Mouse (Mus musculus) myocyte (in vitro differentiated cells): ENCODE data around the gene Zfp526. TPM values are rescaled to one million over a fixed set of nuclear protein-coding genes. Genes with fewer than 3 reads are reported as not detected.

ENCODE experiments used
- H3K27me3 ChIP-seq: one replicate; pipeline ENCODE4 v1.6.1; 2011; ENCODE audit not compliant: control insufficient read depth, insufficient read depth, insufficient read length
- H3K36me3 ChIP-seq: one replicate; pipeline ENCODE4 v1.6.1; 2011; ENCODE audit not compliant: control insufficient read depth, insufficient read depth
- H3K4me2 ChIP-seq: one replicate; pipeline ENCODE4 v1.6.1; 2011; ENCODE audit warnings: low read depth, control low read depth
- H3K4me3 ChIP-seq: one replicate; pipeline ENCODE4 v1.5.1; 2011; ENCODE audit warnings: mild to moderate bottlenecking, control low read depth, moderate library complexity
- H3K79me2 ChIP-seq: one replicate; pipeline ENCODE4 v1.6.1; 2011; ENCODE audit not compliant: control insufficient read depth, insufficient read depth
- H3ac ChIP-seq: one replicate; pipeline ENCODE4 v1.6.1; 2011; ENCODE audit not compliant: control insufficient read depth, insufficient read length
- CEBPB ChIP-seq: IDR thresholded peaks from 2 replicates; pipeline ENCODE4 v1.6.1; 2011; ENCODE audit warnings: mild to moderate bottlenecking, moderate library complexity; ENCODE audit not compliant: poor library complexity, insufficient read depth, severe bottlenecking
- E2F4 ChIP-seq: IDR thresholded peaks from one replicate; pipeline ENCODE4 v1.6.1; 2011; ENCODE audit warnings: mild to moderate bottlenecking, control low read depth, moderate library complexity; ENCODE audit not compliant: insufficient read depth
- MAX ChIP-seq: IDR thresholded peaks from one replicate; pipeline ENCODE4 v1.6.1; 2011; ENCODE audit warnings: low read depth, mild to moderate bottlenecking, control low read depth
- MYOD1 ChIP-seq, 3 experiments: IDR thresholded peaks; one replicate each; pipeline ENCODE4 v1.6.1; 2011; ENCODE audit warnings: control low read depth in 2 of 3, low read depth in 2 of 3, mild to moderate bottlenecking in 2 of 3, moderate library complexity in 1 of 3; ENCODE audit not compliant: insufficient read length in 2 of 3, control insufficient read depth in 1 of 3
- MYOG ChIP-seq, 3 experiments: IDR thresholded peaks; one replicate each; pipeline ENCODE4 v1.6.1; 2011; ENCODE audit warnings: control low read depth in 2 of 3, low read depth in 2 of 3, mild to moderate bottlenecking in 2 of 3; ENCODE audit not compliant: insufficient read length in 2 of 3, control insufficient read depth in 1 of 3, insufficient read depth in 1 of 3
- POLR2A ChIP-seq: IDR thresholded peaks from one replicate; pipeline ENCODE4 v1.6.1; 2011; ENCODE audit warnings: low read depth, mild to moderate bottlenecking, control low read depth, moderate library complexity; ENCODE audit not compliant: insufficient read length
- POLR2AphosphoS2 ChIP-seq: IDR thresholded peaks from one replicate; pipeline ENCODE4 v1.6.1; 2011; ENCODE audit warnings: low read depth, control low read depth; ENCODE audit not compliant: insufficient read length
- REST ChIP-seq: IDR thresholded peaks from one replicate; pipeline ENCODE4 v1.6.1; 2011; ENCODE audit warnings: mild to moderate bottlenecking, control low read depth, moderate library complexity; ENCODE audit not compliant: insufficient read depth, insufficient read length
- SRF ChIP-seq: IDR thresholded peaks from one replicate; pipeline ENCODE4 v1.6.1; 2011; ENCODE audit warnings: low read depth; ENCODE audit not compliant: control insufficient read depth, insufficient read length
- TCF12 ChIP-seq: IDR thresholded peaks from one replicate; pipeline ENCODE4 v1.6.1; 2011; ENCODE audit warnings: mild to moderate bottlenecking, control low read depth; ENCODE audit not compliant: poor library complexity, insufficient read depth, severe bottlenecking
- TCF3 ChIP-seq: IDR thresholded peaks from one replicate; pipeline ENCODE4 v1.6.1; 2011; ENCODE audit warnings: low read depth, control low read depth; ENCODE audit not compliant: insufficient read length
- USF1 ChIP-seq: IDR thresholded peaks from one replicate; pipeline ENCODE4 v1.6.1; 2011; ENCODE audit warnings: low read depth, mild to moderate bottlenecking, control low read depth, moderate library complexity
- polyA plus RNA-seq: library from polyadenylated mRNA; unstranded; fragments of >200 nt; fragmentation: generic; extraction: Trizol; gene quantifications from one replicate; pipeline ENCODE4 v1.2.1, GENCODE M21; 2012; ENCODE audit warnings: missing spikeins

The Zfp526 gene
- 5.6 TPM for polyA plus RNA-seq

- Histone ChIP-seq H3K4me3 (peak within 1 kb of the TSS; percentile 90), H3ac (peak within 1 kb of the TSS; percentile 34), H3K79me2 (peaks cover 19% of the 10 kb centered on the region), H3K4me2 (peak within 1 kb of the TSS; percentile 100), H3K36me3 (peaks cover 1% of the 10 kb centered on the region), H3K27me3 (no peaks in the 10 kb centered on the region)
- no peak for TF ChIP-seq TCF12
- TF ChIP-seq USF1 = peak; percentile 67
- TF ChIP-seq CEBPB = no peak
- TF ChIP-seq MYOG (IDR thresholded peaks at IDR 0.05; ENCODE audit: control insufficient read depth in 1 of 3, insufficient read depth in 1 of 3, insufficient read length in 2 of 3, low read depth in 2 of 3) = peak in 1 of 3 experiments; percentile 19
- peak; percentile 64 for TF ChIP-seq E2F4
- peak; percentile 79 for TF ChIP-seq POLR2AphosphoS2
- peak; percentile 57 for TF ChIP-seq POLR2A
Measured at GRCm38 (mm10) chr7:25221102-25221883, at the start of gene Zfp526. Gene Zfp526, plus strand, starts transcription at chr7:25221425.

DNA sequence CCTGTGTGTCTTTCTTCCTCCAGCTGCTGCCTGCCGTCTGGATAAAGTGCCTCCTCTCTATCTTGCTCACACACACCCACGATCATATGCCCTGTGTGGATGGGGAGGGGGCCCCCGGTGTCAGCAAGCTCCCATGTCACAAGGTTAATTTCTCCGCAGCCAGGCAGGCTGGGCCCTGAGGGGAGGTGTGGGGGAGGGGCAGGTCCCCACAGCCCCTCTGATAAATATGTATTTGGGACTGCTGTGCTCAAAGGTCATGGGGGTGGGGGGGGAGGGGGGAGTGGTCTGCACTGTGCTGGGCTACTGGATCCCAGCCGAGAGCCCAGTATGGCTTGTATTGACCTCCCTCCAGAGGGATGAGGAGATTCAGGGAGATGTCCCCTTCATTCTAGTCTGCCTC is 48.6 kb upstream of the Zfp526 start:
- TF ChIP-seq TCF3 (no peak), E2F4 (no peak), SRF (no peak), MAX (no peak), REST (no peak), USF1 (no peak), MYOG (IDR thresholded peaks at IDR 0.05; ENCODE audit: control insufficient read depth in 1 of 3, insufficient read depth in 1 of 3, insufficient read length in 2 of 3, low read depth in 2 of 3) (no peak), POLR2A (no peak), POLR2AphosphoS2 (no peak)
- Histone ChIP-seq H3K27me3 (peaks cover 86% of the 10 kb centered on the region), H3ac (no peak overlapping the region), H3K79me2 (no peaks in the 10 kb centered on the region), H3K4me2 (no peak overlapping the region), H3K4me3 (no peak overlapping the region), H3K36me3 (no peaks in the 10 kb centered on the region)

DNA sequence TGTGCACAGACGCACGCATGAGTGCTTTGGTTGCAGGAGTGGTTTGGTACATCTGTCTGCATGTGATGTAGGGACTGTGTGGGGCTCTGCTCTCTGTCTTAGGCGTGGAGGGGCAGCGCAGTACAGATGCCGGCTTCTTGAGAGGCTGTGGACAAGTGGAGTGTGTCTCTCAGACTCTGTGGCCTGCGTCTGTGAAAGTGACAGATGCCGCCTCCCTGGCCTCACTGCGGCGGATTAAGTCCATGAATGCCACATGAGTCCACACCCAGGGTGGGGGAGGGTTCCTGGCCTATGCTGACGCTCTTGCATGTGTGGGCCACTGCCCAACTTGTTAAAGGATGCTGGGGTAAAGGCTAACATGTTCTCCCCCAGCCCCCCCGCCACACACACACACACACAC is 46.9 kb upstream of the Zfp526 start:
- H3ac ChIP-seq = no peak overlapping the region
- no peaks in the 10 kb centered on the region for H3K36me3 ChIP-seq
- no peak overlapping the region for H3K4me2 ChIP-seq
- no peak overlapping the region for H3K4me3 ChIP-seq
- H3K79me2 ChIP-seq = no peaks in the 10 kb centered on the region
- peaks cover 87% of the 10 kb centered on the region for H3K27me3 ChIP-seq
- TF ChIP-seq MAX = no peak
- TF ChIP-seq MYOG (IDR thresholded peaks at IDR 0.05; ENCODE audit: control insufficient read depth in 1 of 3, insufficient read depth in 1 of 3, insufficient read length in 2 of 3, low read depth in 2 of 3) = no peak
- TF ChIP-seq SRF = no peak
- no peak for TF ChIP-seq TCF3
- no peak for TF ChIP-seq REST
- no peak for TF ChIP-seq E2F4
- no peak for TF ChIP-seq TCF12

DNA sequence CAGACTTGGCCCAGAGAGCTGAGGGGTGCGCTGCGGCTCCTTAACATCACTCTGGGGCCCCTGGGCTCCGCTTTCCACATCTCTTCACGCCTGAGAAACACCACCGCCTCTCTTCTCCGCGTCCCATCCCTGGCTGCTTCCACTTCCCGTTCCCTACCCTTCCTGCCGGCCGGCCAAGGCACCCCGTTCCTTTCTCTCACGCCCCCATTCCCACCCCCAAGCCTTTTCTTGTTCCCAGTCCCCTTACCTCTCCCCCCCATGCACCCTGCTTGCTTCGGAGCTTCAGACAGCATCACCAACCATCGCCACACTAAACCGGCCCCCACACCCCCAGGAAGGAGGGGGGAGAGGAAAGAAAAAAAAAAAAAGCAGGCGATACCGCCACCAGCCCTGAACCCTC is 42.9 kb upstream of the Zfp526 start:
- no peak overlapping the region for H3K4me3 ChIP-seq
- H3K36me3 ChIP-seq = no peaks in the 10 kb centered on the region
- no peaks in the 10 kb centered on the region for H3K79me2 ChIP-seq
- TF ChIP-seq POLR2AphosphoS2 (no peak), TCF3 (no peak), MYOD1 (IDR thresholded peaks at IDR 0.05; ENCODE audit: control insufficient read depth in 1 of 3, insufficient read length in 2 of 3, low read depth in 2 of 3) (no peak), MYOG (IDR thresholded peaks at IDR 0.05; ENCODE audit: control insufficient read depth in 1 of 3, insufficient read depth in 1 of 3, insufficient read length in 2 of 3, low read depth in 2 of 3) (no peak), USF1 (no peak), REST (no peak), POLR2A (no peak), MAX (no peak), TCF12 (no peak), SRF (no peak), CEBPB (no peak), E2F4 (no peak)
- H3K27me3 ChIP-seq = peaks cover 82% of the 10 kb centered on the region
- no peak overlapping the region for H3K4me2 ChIP-seq
- H3ac ChIP-seq = no peak overlapping the region
